Mouse (Mus musculus) ES-Bruce4 (cell line): ENCODE measurements at regions not wholly inside any gene's neighbourhood (a gene's known extent, or its start where the extent isn't known, plus 50 kb on each side); places are given as distances from the start of the nearest gene placed in this dataset.
A peak's percentile ranks its signal among the peaks of the same experiment; 100 is the strongest.

Experiments used
- H3K27ac ChIP-seq: 2 replicates; pipeline ENCODE4 v1.5.1; 2012; ENCODE audit warnings: low read length, inconsistent platforms; ENCODE audit not compliant: insufficient read depth
- H3K27me3 ChIP-seq: 2 replicates; pipeline ENCODE4 v1.6.1; 2012; ENCODE audit warnings: mild to moderate bottlenecking, low read length, inconsistent platforms; ENCODE audit not compliant: control insufficient read depth, poor library complexity, insufficient read depth, severe bottlenecking
- H3K36me3 ChIP-seq: 2 replicates; pipeline ENCODE4 v1.6.1; 2012; ENCODE audit warnings: inconsistent platforms, mild to moderate bottlenecking, low read length, moderate library complexity; ENCODE audit not compliant: control insufficient read depth, poor library complexity, insufficient read depth, severe bottlenecking
- H3K4me1 ChIP-seq: one replicate; pipeline ENCODE4 v1.8.1; 2011; ENCODE audit warnings: low read length; ENCODE audit not compliant: control insufficient read depth, insufficient read depth
- H3K4me3 ChIP-seq: 2 replicates; pipeline ENCODE4 v1.5.1; 2011; ENCODE audit warnings: low read depth, mild to moderate bottlenecking, low read length
- H3K9ac ChIP-seq: 2 replicates; pipeline ENCODE4 v1.6.1; 2012; ENCODE audit warnings: low read depth, mild to moderate bottlenecking, inconsistent platforms; ENCODE audit not compliant: poor library complexity, severe bottlenecking
- H3K9me3 ChIP-seq: replicated peaks from 2 replicates; pipeline ENCODE4 v1.6.1; 2012; ENCODE audit warnings: mild to moderate bottlenecking, low read length, inconsistent platforms; ENCODE audit not compliant: control insufficient read depth, poor library complexity, insufficient read depth, severe bottlenecking
- CTCF ChIP-seq: IDR thresholded peaks from one replicate; pipeline ENCODE4 v1.8.1; 2011; ENCODE audit warnings: low read depth, low read length
- EP300 ChIP-seq: IDR thresholded peaks from 2 replicates; pipeline ENCODE4 v1.6.1; 2011; ENCODE audit warnings: low read depth, low read length; ENCODE audit not compliant: insufficient read depth
- POLR2A ChIP-seq: IDR thresholded peaks from one replicate; pipeline ENCODE4 v1.8.1; 2011; ENCODE audit warnings: low read length; ENCODE audit not compliant: insufficient read depth

- no peak overlapping the region for H3K27ac ChIP-seq
- no peaks in the 10 kb centered on the region for H3K27me3 ChIP-seq
- no peaks in the 10 kb centered on the region for H3K36me3 ChIP-seq
- no peak overlapping the region for H3K9ac ChIP-seq
- no peak for TF ChIP-seq CTCF
- TF ChIP-seq POLR2A = no peak
- TF ChIP-seq EP300 = no peak
- H3K4me1 ChIP-seq = no peaks in the 10 kb centered on the region
- no peaks in the 10 kb centered on the region for H3K9me3 ChIP-seq
- no peak overlapping the region for H3K4me3 ChIP-seq
Observed at GRCm38 (mm10) chr10:38886441-38886840, 64.9 kb upstream of the Rfpl4b start.

- no peak overlapping the region for H3K9ac ChIP-seq
- no peaks in the 10 kb centered on the region for H3K9me3 ChIP-seq
- H3K4me1 ChIP-seq = no peaks in the 10 kb centered on the region
- H3K4me3 ChIP-seq = no peak overlapping the region
- H3K27me3 ChIP-seq = no peaks in the 10 kb centered on the region
- H3K36me3 ChIP-seq = no peaks in the 10 kb centered on the region
- H3K27ac ChIP-seq = no peak overlapping the region
- TF ChIP-seq EP300 = no peak
- TF ChIP-seq CTCF = no peak
- no peak for TF ChIP-seq POLR2A
Observed at GRCm38 (mm10) chr10:38887896-38888295, 66.3 kb upstream of the Rfpl4b start.

GRCm38 (mm10) chr10:38894706-38895105 lies 70.6 kb upstream of the Lama4 start:
- TF ChIP-seq POLR2A = no peak
- no peak for TF ChIP-seq CTCF
- 0 out of 2 replicates have a peak, but pooled peaks have one; percentile 19 for TF ChIP-seq EP300

GRCm38 (mm10) chr10:38895656-38896055 lies 69.7 kb upstream of the Lama4 start:
- Histone ChIP-seq H3K4me1 (no peaks in the 10 kb centered on the region), H3K9me3 (no peaks in the 10 kb centered on the region; the same call in 1 of the 2 replicates), H3K9ac (no peak overlapping the region), H3K4me3 (no peak overlapping the region), H3K27me3 (no peaks in the 10 kb centered on the region), H3K36me3 (no peaks in the 10 kb centered on the region), H3K27ac (no peak overlapping the region)
- TF ChIP-seq POLR2A (no peak), CTCF (no peak), EP300 (no peak)

More at GRCm38 (mm10) chr10:38894706-38895105, 70.6 kb upstream of the Lama4 start:
- Histone ChIP-seq H3K9me3 (no peaks in the 10 kb centered on the region; the same call in 1 of the 2 replicates), H3K9ac (no peak overlapping the region), H3K27ac (no peak overlapping the region), H3K4me1 (no peaks in the 10 kb centered on the region), H3K27me3 (no peaks in the 10 kb centered on the region), H3K4me3 (no peak overlapping the region), H3K36me3 (no peaks in the 10 kb centered on the region)

- no peak overlapping the region for H3K27ac ChIP-seq
- TF ChIP-seq EP300 (no peak), POLR2A (no peak), CTCF (no peak)
- no peaks in the 10 kb centered on the region for H3K27me3 ChIP-seq
- H3K4me1 ChIP-seq = no peaks in the 10 kb centered on the region
- no peak overlapping the region for H3K9ac ChIP-seq
- H3K4me3 ChIP-seq = no peak overlapping the region
- H3K36me3 ChIP-seq = no peaks in the 10 kb centered on the region
- no peaks in the 10 kb centered on the region; the same call in 1 of the 2 replicates for H3K9me3 ChIP-seq
Observed at GRCm38 (mm10) chr10:38897573-38897972, 67.7 kb upstream of the Lama4 start.

- Histone ChIP-seq H3K36me3 (no peaks in the 10 kb centered on the region), H3K4me3 (no peak overlapping the region), H3K4me1 (peaks cover 2% of the 10 kb centered on the region), H3K9ac (no peak overlapping the region), H3K27me3 (no peaks in the 10 kb centered on the region), H3K9me3 (no peaks in the 10 kb centered on the region), H3K27ac (no peak overlapping the region)
- TF ChIP-seq EP300 (no peak), POLR2A (no peak), CTCF (no peak)
Observed at GRCm38 (mm10) chr10:38906121-38906520, 59.2 kb upstream of the Lama4 start.
